Mouse (Mus musculus) cerebellum, adult 2 months (tissue): Measurements from ENCODE around the gene Diaph3.

Source experiments
- CTCF ChIP-seq: fragments of 200-500 bp; IDR thresholded peaks from 2 replicates; pipeline ENCODE4 v1.5.1; 2011; ENCODE audit warnings: low read depth, mild to moderate bottlenecking, control low read depth, low read length, moderate library complexity, borderline replicate concordance; ENCODE audit not compliant: insufficient read depth
- POLR2A ChIP-seq: fragments of 200-500 bp; IDR thresholded peaks from 2 replicates; pipeline ENCODE4 v1.6.1; 2011; ENCODE audit warnings: low read length, control low read depth, borderline replicate concordance; ENCODE audit not compliant: insufficient read depth

DNA sequence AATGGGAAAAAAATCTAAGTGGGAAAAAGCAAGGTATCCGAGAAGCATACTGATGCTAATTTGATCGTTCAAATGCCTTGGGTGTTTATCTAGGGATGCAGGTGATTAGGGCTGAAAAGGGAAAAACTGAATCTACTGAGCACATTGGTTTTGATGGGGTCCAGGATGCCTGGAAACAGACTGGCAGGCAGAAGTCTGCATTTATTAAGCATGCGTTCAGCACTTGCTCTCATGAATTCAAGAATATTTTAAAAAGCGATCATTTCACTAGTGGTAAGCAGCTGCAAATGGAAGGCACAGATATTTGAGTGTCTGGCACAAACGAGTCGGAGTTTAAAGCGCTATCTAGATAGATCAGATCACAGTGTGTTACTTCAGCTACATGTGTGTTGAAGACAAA is 390.7 kb downstream of the Diaph3 start:
- no peak for TF ChIP-seq CTCF
- no peak for TF ChIP-seq POLR2A
